Mouse (Mus musculus): Measurements from ENCODE around the gene Sash3.
"Not testable (repeated sequence)": the region's sequence is repeated elsewhere in the genome, so short reads cannot be mapped to it uniquely, and the experiment has no call there.

Sash3 gene

DNA sequence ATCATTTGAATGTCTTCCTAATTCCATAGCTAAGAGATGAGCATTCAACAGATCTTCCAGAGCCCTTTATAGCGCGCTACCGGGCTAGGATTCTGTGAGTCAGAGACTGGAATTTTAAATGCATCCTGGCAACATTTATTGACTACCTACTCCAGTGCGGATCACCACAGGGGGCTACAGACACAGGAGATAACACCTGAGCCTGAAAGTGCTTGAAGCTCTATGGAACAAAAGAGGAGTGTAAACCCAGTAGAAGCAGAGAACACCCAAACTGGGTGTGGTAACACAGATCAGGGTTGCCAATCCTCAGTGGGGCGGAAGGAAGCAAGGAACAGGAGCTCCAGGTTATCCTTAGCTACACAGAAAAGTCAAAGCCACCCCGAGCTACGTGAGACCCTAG, 56.2 kb downstream of the Sash3 start:
- DNase-seq (ENCODE audit: low read depth, low spot score), result no peak

DNA sequence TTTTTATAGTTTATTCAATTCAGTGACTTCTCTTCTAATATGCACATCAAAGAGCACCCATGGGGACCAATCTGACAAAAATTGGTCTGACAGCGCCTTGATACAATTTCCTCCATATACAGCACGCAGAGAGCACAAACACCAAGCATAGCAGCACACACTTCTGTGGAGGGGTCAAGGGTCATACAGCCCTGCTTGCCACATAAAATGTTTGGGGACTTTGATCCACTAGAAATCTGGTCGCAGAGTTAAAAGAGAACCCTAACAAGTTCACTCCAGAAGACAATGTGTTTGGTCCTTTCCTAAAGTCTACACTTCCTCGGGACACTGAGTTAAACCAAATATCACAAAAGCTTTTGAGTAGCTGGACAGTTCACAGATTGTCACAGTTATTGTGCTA, 56.8 kb downstream of the Sash3 start:
- DNase-seq (ENCODE audit: low read depth, low spot score), result no peak

DNA sequence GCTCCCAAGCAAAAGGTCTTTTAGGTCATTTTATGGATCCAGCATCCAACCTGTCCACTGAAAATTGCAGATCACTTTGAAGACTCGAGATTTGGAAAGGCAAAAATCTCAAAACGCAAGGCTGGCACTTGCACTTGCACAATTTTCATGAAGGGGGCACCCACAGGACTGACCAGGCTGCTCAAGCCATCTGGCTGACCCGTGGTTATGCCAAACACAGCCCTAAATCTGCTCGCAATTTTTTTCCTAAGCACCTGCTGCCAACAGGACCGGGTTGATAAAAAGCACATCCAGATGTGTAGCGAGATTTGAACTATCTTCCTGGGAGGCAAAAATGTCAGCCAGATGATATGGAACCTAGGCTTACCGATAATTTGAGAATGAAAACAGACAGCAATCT, 57.5 kb downstream of the Sash3 start:
- DNase-seq (ENCODE audit: low read depth, low spot score), result no peak

DNA sequence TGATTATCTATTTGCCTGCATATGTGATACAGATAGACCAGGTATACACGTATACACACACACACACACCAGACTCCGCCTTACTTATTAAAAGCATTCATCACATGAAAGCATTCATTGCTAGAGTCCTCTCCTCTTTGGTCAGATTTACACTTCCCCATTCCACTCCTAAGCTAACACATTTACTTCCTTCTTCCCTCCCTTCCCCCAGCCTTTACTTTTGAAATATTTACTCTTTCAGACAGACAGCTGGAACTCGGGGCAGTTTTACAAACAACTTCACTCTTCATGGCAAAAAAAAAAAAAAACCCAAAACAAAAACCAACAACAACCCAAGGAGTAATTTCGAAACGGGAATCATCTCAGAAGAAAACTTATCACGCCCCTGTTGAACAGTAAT, 58.2 kb downstream of the Sash3 start:
- no peak for DNase-seq (ENCODE audit: low read depth, low spot score)

DNA sequence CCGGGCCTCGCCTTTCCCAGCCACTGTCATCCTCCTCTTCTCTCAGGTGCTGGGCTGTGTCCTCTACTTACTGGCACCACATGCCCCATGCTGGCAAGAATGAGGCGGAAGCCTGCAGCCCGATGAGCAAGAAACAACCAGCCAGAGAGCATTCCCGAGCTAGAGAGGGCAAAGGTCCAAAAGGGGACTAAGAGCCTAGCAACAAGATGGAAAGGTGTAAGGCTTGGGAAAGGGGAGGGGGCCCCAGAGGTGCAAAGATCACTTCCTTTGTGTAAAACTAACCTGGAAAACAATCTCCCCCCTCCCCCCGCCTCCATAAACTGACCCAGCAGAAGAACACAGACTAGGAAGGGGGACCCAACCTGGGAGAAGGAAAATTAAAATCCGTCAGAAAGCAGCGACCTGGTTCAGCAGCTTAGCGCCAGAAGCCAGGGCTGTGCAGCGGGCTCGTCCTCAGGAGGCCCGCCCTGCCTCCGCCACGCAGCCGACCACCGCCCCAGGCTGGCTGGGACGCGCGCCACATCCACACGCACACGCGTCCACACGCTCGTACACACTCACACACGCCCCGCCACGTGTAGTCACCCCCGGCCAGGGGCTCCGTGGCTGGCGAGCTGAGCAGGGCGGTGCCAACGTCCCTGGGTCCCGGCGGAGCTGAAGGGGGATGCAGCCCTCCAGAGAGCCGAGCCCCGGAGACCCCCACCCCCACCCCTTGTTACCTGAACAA, 61.7 kb downstream of the Sash3 start:
- no peak for DNase-seq (ENCODE audit: low read depth, low spot score)

DNA sequence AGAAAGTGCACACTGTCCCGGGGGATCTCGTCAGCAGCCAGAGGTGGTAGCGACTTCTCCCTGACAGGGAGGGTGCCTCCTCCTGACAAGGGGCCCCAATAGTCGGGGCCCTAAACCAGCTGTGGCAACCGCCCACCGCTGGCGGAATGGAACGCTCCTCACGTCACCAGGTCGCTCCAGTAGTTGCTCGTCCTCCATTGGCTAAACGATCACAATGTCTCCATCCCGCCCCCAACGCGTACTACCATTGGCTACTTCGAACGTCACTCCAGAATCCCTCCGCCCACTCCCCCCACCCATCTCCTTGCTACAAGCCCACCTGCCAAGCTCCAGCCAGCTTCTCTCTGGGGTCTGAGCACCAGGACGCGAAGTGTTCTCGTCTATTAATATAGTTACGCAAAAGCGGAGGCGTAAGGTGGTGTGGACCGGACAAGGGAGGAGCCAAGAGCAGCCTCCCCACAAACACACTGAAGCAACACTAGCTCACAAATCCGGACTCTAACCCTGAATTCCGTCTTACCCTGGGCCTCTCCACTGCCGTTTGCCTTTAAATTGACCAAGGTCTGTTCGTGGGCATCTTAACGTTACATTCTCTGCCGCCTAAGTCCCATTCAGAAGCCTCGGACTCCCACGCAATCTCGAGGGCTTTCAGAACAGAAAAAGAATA, 62.4 kb downstream of the Sash3 start, which contains the start of gene Zdhhc9:
Zdhhc9 (minus strand) TSS at position 360 of the 667 bp plus-strand sequence.
- peak; percentile 74 for DNase-seq (ENCODE audit: low read depth, low spot score)

DNA sequence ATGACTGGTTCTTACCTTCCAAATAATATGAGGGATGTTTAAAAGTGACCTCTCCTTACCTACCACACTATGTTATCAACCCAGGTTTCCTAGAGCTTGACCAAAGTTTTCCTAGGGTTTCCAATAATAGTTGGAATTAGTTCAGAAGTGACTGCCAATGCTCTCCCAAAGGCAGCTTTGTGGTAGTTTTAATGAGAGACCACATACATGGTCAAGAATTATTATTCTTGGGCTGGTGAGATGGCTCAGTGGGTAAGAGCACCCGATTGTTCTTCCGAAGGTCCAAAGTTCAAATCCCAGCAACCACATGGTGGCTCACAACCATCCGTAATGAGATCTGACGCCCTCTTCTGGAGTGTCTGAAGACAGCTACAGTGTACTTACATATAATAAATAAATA, 63.5 kb downstream of the Sash3 start:
- not testable (repeated sequence) for DNase-seq (ENCODE audit: low read depth, low spot score)

All from embryo, embryonic 11.5 days (tissue).